Mouse (Mus musculus): ENCODE data around the gene Gm45716.

- TF ChIP-seq POLR2A (IDR thresholded peaks at IDR 0.05; ENCODE audit: borderline replicate concordance, low read depth, low read length) (no peak), CTCF (IDR thresholded peaks at IDR 0.05; ENCODE audit: low read depth, low read length) (no peak)
Measured at GRCm38 (mm10) chr11:90155066-90155465, 32.4 kb upstream of the Gm45716 start.

All from bone marrow macrophage, adult 2 months (primary cell).